In the genomic region with DNA sequence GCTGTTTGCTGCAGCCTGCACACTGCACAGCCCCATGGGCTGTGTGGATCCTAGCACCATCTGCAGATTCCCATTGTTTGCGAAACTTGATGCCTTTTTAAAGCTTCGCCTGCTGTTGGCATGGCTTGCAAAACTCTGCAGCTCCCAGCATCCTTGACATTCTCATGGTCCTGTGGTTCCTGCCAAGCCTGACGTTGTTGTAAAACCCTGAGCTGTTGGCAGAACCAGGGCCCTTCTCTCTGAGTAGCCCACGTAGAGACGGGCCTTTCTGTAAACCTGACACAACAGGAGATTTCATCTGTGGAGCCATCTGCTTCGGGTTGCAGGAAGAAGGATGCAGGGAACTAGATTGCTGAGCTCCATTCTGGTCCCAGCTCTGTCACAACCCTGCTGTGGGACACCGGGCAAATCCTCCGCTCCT, we compare ENCODE assay signal across 10 mouse cellular contexts. TPM values are rescaled to one million over a fixed set of nuclear protein-coding genes. Genes with fewer than 3 reads are reported as not detected.
DNase-seq lines count a peak whose midpoint lies in the region; TF ChIP-seq lines count a peak whose summit lies in the region.
"Had no signal": no experiment of that assay in that cellular context is flagged by ENCODE, and none has a peak within 500 bp of the region (broad histone marks: within the 10 kb centered on the region; RNA-seq: fewer than 3 reads in every experiment).

No protein-coding gene starts in this region.

- DNase-seq in ovary, adult 18-20 months (ENCODE audit: low spot score): peak; percentile 51
- no peak for DNase-seq in ovary, postnatal 14 days (ENCODE audit: low spot score)
- DNase-seq in cerebellum, postnatal 14 days: peak; percentile 42 to 54
- peak; percentile 78 for DNase-seq in layer of hippocampus, adult 9-10 months (ENCODE audit: low spot score)
- DNase-seq in right cerebral cortex, postnatal 36 days (ENCODE audit: low spot score in 2 of 2): peak; percentile 72 to 83
- DNase-seq in thymus, adult 2 months: no peak
- DNase-seq in spleen, postnatal 36 days (ENCODE audit: low spot score in 2 of 2): no peak
- no peak for DNase-seq in thymus, postnatal 14 days

- H3K27me3 ChIP-seq in thymus, adult 2 months (ENCODE audit: control insufficient read depth, insufficient read depth, low read length): no peaks in the 10 kb centered on the region
- H3K27me3 ChIP-seq: lung, embryonic 15.5 days had no signal

- WGBS in thymus, adult 2 months: 90% methylated on average over 8 of the region's 8 CpGs

- no peak overlapping the region for H3K27ac ChIP-seq in thymus, adult 2 months (ENCODE audit: control insufficient read depth, insufficient read depth, low read length)

- no peaks in the 10 kb centered on the region for H3K36me3 ChIP-seq in thymus, adult 2 months (ENCODE audit: control insufficient read depth, insufficient read depth, low read length)
- H3K36me3 ChIP-seq: lung, embryonic 15.5 days had no signal

- H3K4me3 ChIP-seq in thymus, adult 2 months (ENCODE audit: control insufficient read depth, insufficient read depth, low read length): no peak overlapping the region
- H3K4me3 ChIP-seq: lung, embryonic 15.5 days had no signal

- TF ChIP-seq POLR2A in thymus, adult 2 months (IDR thresholded peaks at IDR 0.05; ENCODE audit: control insufficient read depth, extremely low read depth, insufficient read depth, low read length, poor library complexity): no peak

- no peak for TF ChIP-seq CTCF in thymus, adult 2 months (IDR thresholded peaks at IDR 0.05; ENCODE audit: borderline replicate concordance, control insufficient read depth, extremely low read depth, insufficient read depth, low read length, poor library complexity)

- H3K4me1 ChIP-seq in thymus, adult 2 months (replicated peaks; ENCODE audit: control insufficient read depth, insufficient read depth, low read length): no peaks in the 10 kb centered on the region; the same call in 1 of the 2 replicates

RNA-seq across cellular contexts. Expression of gene Slco2b1, which starts 2.8 kb away (rescaled TPM):
- 29.8 and 36.1 TPM in 2 replicates for polyA plus RNA-seq in thymus, adult 2 months (2012; rRNA removed)

RNA-seq across cellular contexts. Expression of gene Olfr520, which starts 21.8 kb away (rescaled TPM):
- not detected in 2 replicates for polyA plus RNA-seq in thymus, adult 2 months (2012; rRNA removed)
- polyA plus RNA-seq: embryonic facial prominence, embryonic 11.5 days; lung, embryonic 15.5 days had no signal

RNA-seq across cellular contexts. Expression of gene Olfr521, which starts 55.0 kb away (rescaled TPM):
- polyA plus RNA-seq in thymus, adult 2 months (2012; rRNA removed): not detected in 2 replicates
- polyA plus RNA-seq: embryonic facial prominence, embryonic 11.5 days; lung, embryonic 15.5 days had no signal

Comparison
In these comparisons a context has a peak if more than half of its experiments do, and no peak if none do; other contexts are left out.
1. DNase-seq: peak in ovary, adult 18-20 months (single experiment), cerebellum, postnatal 14 days (2 of 2), layer of hippocampus, adult 9-10 months (single experiment) and right cerebral cortex, postnatal 36 days (2 of 2); none in ovary, postnatal 14 days (single experiment), thymus, adult 2 months (single experiment), spleen, postnatal 36 days (0 of 2) and thymus, postnatal 14 days (single experiment).